Comparison of ENCODE assay signal across 11 mouse cellular contexts in genomic region chr12:36509954-36510642, GRCm38 (mm10).
DNase-seq lines count a peak whose midpoint lies in the region; ATAC-seq and TF ChIP-seq lines count a peak whose summit lies in the region.
"Had no signal": no experiment of that assay in that cellular context is flagged by ENCODE, and none has a peak within 500 bp of the region (broad histone marks: within the 10 kb centered on the region; RNA-seq: fewer than 3 reads in every experiment).

No protein-coding gene starts in this region.

- H3K36me3 ChIP-seq in stomach, embryonic 16.5 days (ENCODE audit: control insufficient read depth, insufficient read depth, low read length) = no peaks in the 10 kb centered on the region
- no peaks in the 10 kb centered on the region for H3K36me3 ChIP-seq in stomach, postnatal 0 days (ENCODE audit: control insufficient read depth, insufficient read depth, low read length)
- no peaks in the 10 kb centered on the region for H3K36me3 ChIP-seq in embryonic facial prominence, embryonic 15.5 days
- H3K36me3 ChIP-seq in kidney, embryonic 14.5 days (ENCODE audit: control insufficient read depth, insufficient read depth, low read length) = no peaks in the 10 kb centered on the region
- no peaks in the 10 kb centered on the region for H3K36me3 ChIP-seq in hindbrain, postnatal 0 days (ENCODE audit: insufficient read depth, low read length)
- H3K36me3 ChIP-seq: liver, embryonic 13.5 days had no signal

- peak; percentile 56; the same call in 1 of the 2 replicates for ATAC-seq in stomach, embryonic 16.5 days (ENCODE audit: insufficient read depth, low FRiP score)
- no peak for ATAC-seq in stomach, postnatal 0 days (ENCODE audit: low FRiP score, low TSS enrichment)
- ATAC-seq in embryonic facial prominence, embryonic 15.5 days (ENCODE audit: insufficient number of reproducible peaks, low FRiP score, low TSS enrichment, low read depth) = peak; percentile 78
- peak; percentile 81; the same call in 1 of the 2 replicates for ATAC-seq in kidney, embryonic 14.5 days (ENCODE audit: low FRiP score, low TSS enrichment)
- no peak for ATAC-seq in hindbrain, postnatal 0 days

- 66% methylated on average over 10 of the region's 10 CpGs for WGBS in stomach, embryonic 16.5 days
- WGBS in stomach, postnatal 0 days = 55% methylated on average over 10 of the region's 10 CpGs
- WGBS in embryonic facial prominence, embryonic 15.5 days = 49% methylated on average over 10 of the region's 10 CpGs
- 62% methylated on average over 10 of the region's 10 CpGs for WGBS in kidney, embryonic 14.5 days
- WGBS in hindbrain, postnatal 0 days = 88% methylated on average over 10 of the region's 10 CpGs

- no peak overlapping the region for H3K4me2 ChIP-seq in stomach, embryonic 16.5 days (ENCODE audit: low read depth, low read length)
- no peak overlapping the region for H3K4me2 ChIP-seq in stomach, postnatal 0 days (replicated peaks; ENCODE audit: low read depth)
- no peak overlapping the region for H3K4me2 ChIP-seq in embryonic facial prominence, embryonic 15.5 days (replicated peaks)
- H3K4me2 ChIP-seq in kidney, embryonic 14.5 days (replicated peaks; ENCODE audit: low read depth, low read length) = no peak overlapping the region
- H3K4me2 ChIP-seq in hindbrain, postnatal 0 days (ENCODE audit: low read depth, low read length) = no peak overlapping the region
- H3K4me2 ChIP-seq: liver, embryonic 13.5 days had no signal

- H3K4me3 ChIP-seq in stomach, embryonic 16.5 days (replicated peaks; ENCODE audit: low read length) = no peak overlapping the region
- H3K4me3 ChIP-seq in stomach, postnatal 0 days (ENCODE audit: low read depth, low read length) = no peak overlapping the region
- H3K4me3 ChIP-seq in embryonic facial prominence, embryonic 15.5 days (replicated peaks) = no peak overlapping the region
- no peak overlapping the region for H3K4me3 ChIP-seq in kidney, embryonic 14.5 days (ENCODE audit: low read length)
- no peak overlapping the region for H3K4me3 ChIP-seq in hindbrain, postnatal 0 days (ENCODE audit: low read length)
- H3K4me3 ChIP-seq: layer of hippocampus, adult 2 months; liver, embryonic 13.5 days had no signal

- no peak for DNase-seq in stomach, postnatal 0 days (ENCODE audit: low spot score)
- DNase-seq in skeletal muscle tissue, adult 2 months (ENCODE audit: low read depth, low spot score) = peak; percentile 25
- no peak for DNase-seq in layer of hippocampus, adult 11-12 months (ENCODE audit: low spot score)
- DNase-seq in gastrocnemius, adult 8-10 months (ENCODE audit: low spot score in 2 of 2) = no peak
- no peak for DNase-seq in hindbrain, postnatal 0 days (ENCODE audit: low spot score)
- DNase-seq: heart, postnatal 14 days; liver, embryonic 13.5 days had no signal

- H3K9ac ChIP-seq in stomach, embryonic 16.5 days (ENCODE audit: low read length) = no peak overlapping the region
- H3K9ac ChIP-seq in stomach, postnatal 0 days (ENCODE audit: low read length) = no peak overlapping the region
- H3K9ac ChIP-seq in embryonic facial prominence, embryonic 15.5 days = no peak overlapping the region
- no peak overlapping the region for H3K9ac ChIP-seq in kidney, embryonic 14.5 days (ENCODE audit: low read depth, low read length)
- H3K9ac ChIP-seq in hindbrain, postnatal 0 days (replicated peaks; ENCODE audit: low read length) = no peak overlapping the region
- H3K9ac ChIP-seq: liver, embryonic 13.5 days had no signal

- no peak overlapping the region for H3K27ac ChIP-seq in stomach, embryonic 16.5 days (ENCODE audit: low read length)
- H3K27ac ChIP-seq in stomach, postnatal 0 days (replicated peaks) = no peak overlapping the region
- peak overlapping the region; percentile 79 for H3K27ac ChIP-seq in embryonic facial prominence, embryonic 15.5 days (replicated peaks)
- H3K27ac ChIP-seq in kidney, embryonic 14.5 days (ENCODE audit: low read depth, low read length) = peak overlapping the region; percentile 24; the same call in 1 of the 2 replicates
- H3K27ac ChIP-seq in hindbrain, postnatal 0 days = no peak overlapping the region
- H3K27ac ChIP-seq: layer of hippocampus, adult 2 months; liver, embryonic 13.5 days had no signal

- no peak for TF ChIP-seq EP300 in stomach, postnatal 0 days (optimal IDR thresholded peaks at IDR 0.05)

- no peak for TF ChIP-seq CTCF in stomach, postnatal 0 days (IDR thresholded peaks at IDR 0.05; ENCODE audit: low read depth)
- no peak for TF ChIP-seq CTCF in hindbrain, postnatal 0 days (IDR thresholded peaks at IDR 0.05; ENCODE audit: low read depth)

- no peaks in the 10 kb centered on the region for H3K4me1 ChIP-seq in stomach, embryonic 16.5 days (ENCODE audit: control insufficient read depth, insufficient read depth, low read length)
- H3K4me1 ChIP-seq in stomach, postnatal 0 days (replicated peaks; ENCODE audit: control insufficient read depth, insufficient read depth) = no peaks in the 10 kb centered on the region
- peaks cover 10% of the 10 kb centered on the region; the same call in 1 of the 2 replicates for H3K4me1 ChIP-seq in embryonic facial prominence, embryonic 15.5 days
- no peaks in the 10 kb centered on the region for H3K4me1 ChIP-seq in kidney, embryonic 14.5 days (ENCODE audit: control insufficient read depth, insufficient read depth, low read length)
- H3K4me1 ChIP-seq in hindbrain, postnatal 0 days (ENCODE audit: insufficient read depth, low read length) = no peaks in the 10 kb centered on the region
- H3K4me1 ChIP-seq: liver, embryonic 13.5 days had no signal

- no peaks in the 10 kb centered on the region for H3K9me3 ChIP-seq in stomach, embryonic 16.5 days (replicated peaks; ENCODE audit: control insufficient read depth, low read length)
- no peaks in the 10 kb centered on the region for H3K9me3 ChIP-seq in stomach, postnatal 0 days (ENCODE audit: control insufficient read depth, low read length)
- no peaks in the 10 kb centered on the region for H3K9me3 ChIP-seq in embryonic facial prominence, embryonic 15.5 days (replicated peaks)
- no peaks in the 10 kb centered on the region for H3K9me3 ChIP-seq in kidney, embryonic 14.5 days (ENCODE audit: control insufficient read depth, low read length)
- no peaks in the 10 kb centered on the region for H3K9me3 ChIP-seq in hindbrain, postnatal 0 days (ENCODE audit: low read length)
- H3K9me3 ChIP-seq: liver, embryonic 13.5 days had no signal

- H3K27me3 ChIP-seq in stomach, embryonic 16.5 days (ENCODE audit: control insufficient read depth, insufficient read depth, low read length) = no peaks in the 10 kb centered on the region
- H3K27me3 ChIP-seq in stomach, postnatal 0 days (ENCODE audit: control insufficient read depth, insufficient read depth, low read length) = no peaks in the 10 kb centered on the region
- H3K27me3 ChIP-seq in embryonic facial prominence, embryonic 15.5 days = no peaks in the 10 kb centered on the region
- no peaks in the 10 kb centered on the region for H3K27me3 ChIP-seq in kidney, embryonic 14.5 days (ENCODE audit: control insufficient read depth, insufficient read depth, low read length)
- H3K27me3 ChIP-seq in hindbrain, postnatal 0 days (ENCODE audit: insufficient read depth, low read length) = no peaks in the 10 kb centered on the region
- H3K27me3 ChIP-seq: liver, embryonic 13.5 days had no signal

Comparison
In these comparisons a context has a peak if more than half of its experiments do, and no peak if none do; other contexts are left out.
1. ATAC-seq: peak in stomach, embryonic 16.5 days (single experiment), embryonic facial prominence, embryonic 15.5 days (single experiment) and kidney, embryonic 14.5 days (single experiment); none in stomach, postnatal 0 days (single experiment) and hindbrain, postnatal 0 days (single experiment).
2. H3K27ac ChIP-seq: peak in embryonic facial prominence, embryonic 15.5 days (single experiment) and kidney, embryonic 14.5 days (single experiment); none in stomach, embryonic 16.5 days (single experiment), stomach, postnatal 0 days (single experiment) and hindbrain, postnatal 0 days (single experiment).